Mouse (Mus musculus): ENCODE results near the gene Gpc2.

DNA sequence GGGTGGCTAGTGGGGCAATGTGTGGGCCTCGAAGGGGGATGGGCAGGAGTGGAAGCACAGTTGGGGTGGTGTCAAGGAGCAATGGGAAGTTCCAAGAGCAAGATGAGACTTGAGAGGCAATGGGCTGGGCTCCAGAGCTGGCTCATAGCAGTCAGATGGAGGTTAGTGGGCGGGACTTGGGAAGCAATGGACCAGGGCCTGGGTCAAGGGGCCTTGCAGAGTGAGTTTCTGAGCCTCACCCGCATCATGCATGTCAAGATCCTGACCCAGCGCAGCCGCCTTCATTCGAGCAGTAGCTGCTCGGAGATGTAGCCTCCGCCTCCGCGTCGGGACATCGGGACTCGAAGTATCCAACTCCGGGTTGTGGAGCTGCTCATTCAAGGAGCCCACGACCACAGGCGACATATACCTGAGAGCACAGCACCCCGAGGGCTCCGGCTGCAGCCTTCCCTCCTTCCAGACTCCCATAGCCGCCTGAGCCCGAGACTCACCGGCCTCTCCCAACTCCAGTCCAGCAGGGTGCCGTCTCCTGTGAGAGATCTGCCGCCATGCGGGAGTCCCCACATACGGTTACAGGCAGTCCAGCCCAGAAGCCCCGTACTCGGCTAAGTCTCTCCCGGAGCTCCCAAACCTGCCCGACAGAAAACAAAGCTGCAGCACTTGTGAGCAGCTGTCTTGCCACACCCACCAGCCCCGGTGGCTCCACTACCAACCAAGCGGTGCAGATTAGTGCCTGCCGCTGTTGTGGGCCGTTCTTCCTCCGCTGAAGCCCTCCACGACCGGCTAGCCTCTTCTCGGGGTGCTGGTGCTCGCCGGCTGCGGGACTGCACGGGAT, 4.4 kb downstream of the Gpc2 start:
- no peak for TF ChIP-seq POLR2A (IDR thresholded peaks at IDR 0.05; ENCODE audit: low read depth, low read length)
- no peak for TF ChIP-seq CTCF (conservative IDR thresholded peaks at IDR 0.05; ENCODE audit: insufficient read depth, insufficient read length, low read depth, low read length)

All from kidney, adult 2 months (tissue).